Mouse (Mus musculus): Measurements from ENCODE around the gene Znrf4.

The Znrf4 gene

DNA sequence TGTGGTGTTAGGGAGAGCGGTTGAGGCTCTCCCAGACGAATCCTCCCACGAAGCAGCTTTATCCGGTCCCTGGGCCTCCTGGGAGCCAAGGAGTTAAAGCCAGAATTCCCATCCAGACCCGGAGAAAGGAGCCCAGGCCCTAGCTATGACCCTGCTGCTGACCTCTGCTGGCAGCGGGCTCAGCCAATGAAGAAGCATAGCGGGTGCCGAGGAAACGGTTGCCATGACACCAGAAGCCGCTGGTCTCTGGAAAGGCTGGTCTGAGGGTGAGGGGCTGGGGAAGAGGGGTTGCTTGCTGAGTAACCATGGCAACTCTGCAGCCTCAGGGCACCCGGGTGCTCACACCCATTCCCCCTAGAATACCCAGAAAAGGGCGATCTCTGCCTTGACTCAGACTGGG is 24.2 kb downstream of the Znrf4 start:
- DNase-seq (ENCODE audit: low spot score in 2 of 2) = no peak

DNA sequence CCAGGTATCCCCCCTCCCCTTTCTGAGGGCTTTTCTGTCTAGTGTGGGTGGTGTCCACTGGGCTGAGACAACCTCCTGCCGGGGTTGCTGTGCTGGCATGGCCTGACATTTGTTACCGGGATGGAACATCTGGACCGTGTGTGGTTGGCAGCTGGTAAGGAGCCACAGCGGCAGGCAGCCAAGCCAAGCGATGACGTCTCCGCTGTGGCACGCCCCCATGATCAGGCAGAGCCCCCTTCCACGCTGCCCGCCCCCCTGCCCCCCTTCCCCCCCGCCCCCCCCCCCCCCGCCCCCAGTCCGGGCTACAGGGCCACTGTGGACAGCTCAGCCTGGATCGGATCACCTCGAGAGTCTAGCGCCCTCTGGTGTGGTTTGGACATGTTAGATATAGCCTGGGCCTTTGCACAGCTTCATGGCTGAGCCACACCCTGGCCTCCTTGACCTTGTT is 24.8 kb downstream of the Znrf4 start:
- no peak for DNase-seq (ENCODE audit: low spot score in 2 of 2)

DNA sequence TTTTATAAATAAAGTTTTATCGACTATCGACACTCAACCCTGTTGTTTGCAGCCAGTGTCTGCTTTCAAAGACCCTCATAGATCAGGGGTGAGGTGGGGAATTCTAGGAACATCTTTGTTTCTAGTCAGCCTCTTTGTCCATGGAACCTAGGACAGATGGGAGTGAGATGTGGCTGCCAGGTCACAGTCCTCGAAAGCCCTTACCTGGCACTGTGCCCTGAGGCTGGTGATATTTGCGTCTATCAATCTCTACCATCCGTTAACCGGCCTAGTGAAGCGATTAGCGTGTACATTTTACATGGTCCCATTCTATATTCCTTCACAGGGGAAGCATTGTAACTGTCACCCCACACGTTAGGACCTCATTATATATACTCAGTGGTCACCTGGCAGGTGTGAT is 26.3 kb downstream of the Znrf4 start:
- no peak for DNase-seq (ENCODE audit: low spot score in 2 of 2)

DNA sequence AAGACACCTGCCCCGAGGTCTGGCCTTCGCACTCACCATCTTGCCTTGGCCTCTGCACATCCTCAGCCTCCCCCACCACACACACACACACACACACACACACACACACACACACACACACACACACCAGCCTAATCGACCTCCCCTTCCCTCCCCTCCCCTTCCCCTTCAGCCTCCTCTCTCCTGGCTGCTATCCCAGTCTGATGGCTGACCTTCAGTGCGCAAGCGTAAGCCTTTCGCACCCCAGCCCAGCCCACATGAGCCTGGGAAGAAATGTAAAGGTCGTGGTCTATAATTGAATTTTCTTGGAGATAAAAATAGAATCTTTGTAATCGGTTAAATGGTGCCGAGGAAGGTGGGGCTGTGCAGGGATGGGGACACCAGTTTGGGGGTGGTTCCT is 27.1 kb downstream of the Znrf4 start:
- no peak for DNase-seq (ENCODE audit: low spot score in 2 of 2)

DNA sequence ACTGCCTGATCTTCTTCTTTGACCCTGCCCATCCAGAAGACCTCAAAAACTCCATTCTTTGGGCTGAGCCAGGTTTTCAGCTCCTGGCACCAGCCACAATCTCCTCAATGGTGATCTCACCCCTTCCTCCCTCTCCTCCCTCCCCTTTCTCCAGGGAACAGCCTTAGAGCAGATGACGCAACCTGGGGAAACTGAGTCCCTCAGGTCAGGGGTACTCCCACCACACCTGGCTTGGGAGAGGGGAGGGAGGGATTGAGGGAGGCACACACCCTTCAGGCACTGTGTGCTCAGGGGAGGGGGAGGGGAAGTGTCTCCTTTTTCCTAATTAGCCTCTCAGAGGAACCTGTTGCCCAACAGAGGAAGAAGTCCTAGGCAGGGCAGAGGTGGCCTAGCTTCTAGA is 29.6 kb downstream of the Znrf4 start:
- DNase-seq (ENCODE audit: low spot score in 2 of 2) = no peak

DNA sequence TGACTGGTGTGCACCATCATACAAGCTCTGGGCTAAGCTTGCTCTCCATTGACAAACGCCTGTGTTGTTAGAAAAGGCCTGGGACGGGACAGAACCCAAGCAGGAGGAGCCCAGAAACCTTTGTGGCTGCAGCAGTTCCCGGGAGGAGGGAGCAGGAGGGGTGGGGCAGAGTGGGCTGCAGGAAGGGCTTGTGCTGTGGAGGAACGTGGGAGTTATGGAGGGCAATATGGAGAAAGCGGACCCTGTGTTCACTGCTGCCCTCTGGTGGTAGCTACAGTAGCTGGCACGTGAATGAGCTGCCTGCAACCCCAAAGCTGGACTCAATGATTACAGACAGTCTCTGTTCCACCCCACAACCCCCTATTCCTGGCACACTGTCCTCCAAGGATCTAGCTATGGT is 32.9 kb downstream of the Znrf4 start:
- peak in 1 of 2 experiments; percentile 75 for DNase-seq (ENCODE audit: low spot score in 2 of 2)

DNA sequence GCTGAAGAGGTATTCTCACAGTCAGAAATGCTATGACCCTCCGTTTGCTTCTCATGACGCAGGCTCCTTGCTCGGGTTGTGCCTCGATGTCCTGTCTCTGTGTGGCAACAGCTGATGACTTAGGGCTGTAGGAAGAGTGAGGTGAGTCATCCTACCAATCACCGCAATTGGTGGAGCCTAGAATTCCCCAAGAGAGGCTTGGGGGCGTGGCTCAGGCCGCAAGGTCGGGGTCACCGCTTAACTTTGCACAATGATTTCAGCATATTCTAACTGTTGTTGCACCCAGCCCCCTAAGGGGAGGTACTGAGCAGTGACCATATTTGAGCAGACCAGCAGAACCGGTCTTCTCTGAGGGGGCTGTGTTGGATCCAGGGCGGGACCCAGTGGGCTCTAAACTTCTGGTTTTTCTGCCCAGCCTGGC is 34.0 kb downstream of the Znrf4 start:
- no peak for DNase-seq (ENCODE audit: low spot score in 2 of 2)

DNA sequence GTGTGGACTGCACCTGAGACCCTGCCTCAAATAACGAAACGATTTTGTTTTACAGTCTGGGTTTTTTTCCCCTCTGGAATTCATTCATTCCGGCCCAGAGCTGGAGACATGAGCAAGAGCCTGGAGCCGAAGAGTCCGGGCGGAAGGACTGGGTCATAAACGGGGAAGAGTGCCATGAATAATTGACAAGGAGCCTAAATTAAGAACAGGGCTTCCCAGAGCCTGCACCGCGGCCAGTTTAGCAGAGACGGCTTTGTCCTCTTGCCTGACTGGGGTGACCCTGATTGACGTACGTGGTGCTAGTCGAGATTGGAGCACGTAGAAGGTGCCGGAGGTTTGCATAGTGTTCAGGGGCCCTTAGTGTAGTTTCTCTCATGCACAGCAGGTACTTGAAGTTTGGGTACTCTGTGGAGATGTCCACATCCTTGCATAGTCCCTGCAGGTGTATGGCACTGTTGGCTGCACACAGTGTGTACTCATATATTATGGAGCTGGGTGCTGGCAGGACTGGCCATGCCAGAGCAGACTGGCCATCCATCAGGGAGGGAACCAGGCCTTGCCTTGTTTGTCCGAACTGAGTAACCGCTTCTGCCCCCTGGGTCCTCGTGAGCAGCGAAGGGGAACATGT is 34.9 kb downstream of the Znrf4 start:
- DNase-seq (ENCODE audit: low spot score in 2 of 2) = no peak

DNA sequence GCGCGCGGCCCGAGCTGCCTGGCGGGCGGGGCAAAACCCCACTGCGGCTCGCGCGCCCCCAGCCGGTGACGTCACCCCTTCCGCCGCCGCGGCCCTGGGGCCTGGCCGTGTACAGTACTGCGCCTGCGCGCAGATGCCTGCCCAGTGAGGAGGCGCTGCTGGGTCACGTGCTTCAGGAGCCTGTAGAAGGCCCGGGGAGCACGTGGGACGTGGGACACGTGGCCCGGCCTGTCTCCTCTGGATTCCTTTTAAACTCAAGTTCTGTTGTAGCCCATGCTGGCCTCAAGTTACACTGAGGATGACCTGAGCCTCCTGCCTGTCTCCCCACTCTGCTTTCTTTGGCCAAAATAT is 35.9 kb downstream of the Znrf4 start, which contains the start of gene Ptprs:
Gene Ptprs (minus strand): TSS at position 82 of the 351 bp plus-strand sequence.
- DNase-seq (ENCODE audit: low spot score in 2 of 2) = peak; percentile 96 to 98

DNA sequence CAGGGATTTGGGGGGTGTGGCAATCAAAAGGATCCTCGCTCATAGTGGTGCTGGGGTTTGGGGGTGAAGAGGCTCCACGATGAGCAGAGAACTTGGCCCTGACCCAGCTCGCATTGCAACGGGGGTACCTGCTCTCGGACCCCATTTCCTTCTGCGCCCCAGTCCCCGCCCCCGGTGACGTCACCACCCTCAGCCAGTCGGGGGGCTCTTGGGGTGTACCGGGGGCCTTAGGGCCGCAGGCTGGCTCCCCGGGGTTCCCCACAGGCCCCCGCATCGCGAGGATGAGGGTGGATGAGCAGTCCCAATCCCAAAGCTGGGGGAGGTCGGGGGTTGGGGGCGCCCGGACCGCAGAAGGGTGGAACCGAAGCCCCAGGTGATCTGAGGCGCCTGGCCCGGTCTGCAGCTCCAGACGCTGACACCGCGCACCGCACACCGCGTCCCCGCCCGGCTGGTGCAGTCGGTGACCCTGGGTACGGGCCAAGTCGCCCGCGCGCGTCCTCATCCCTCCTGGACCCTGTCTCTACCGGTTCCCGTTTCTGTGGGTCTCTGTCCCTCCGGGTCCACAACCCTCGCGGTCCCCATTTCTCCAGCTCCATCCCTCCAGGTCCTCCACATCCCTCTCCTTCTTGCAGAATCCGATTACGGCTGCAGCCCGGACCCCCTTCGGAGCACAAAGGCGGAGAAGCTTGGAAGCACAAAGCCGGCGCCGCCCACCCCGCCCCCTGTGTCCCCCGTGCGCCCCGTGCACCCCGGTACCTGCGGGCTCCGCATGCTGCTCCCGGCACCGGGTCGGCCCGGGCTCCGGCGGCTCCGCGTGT is 36.4 kb downstream of the Znrf4 start:
- DNase-seq (ENCODE audit: low spot score in 2 of 2) = no peak

DNA sequence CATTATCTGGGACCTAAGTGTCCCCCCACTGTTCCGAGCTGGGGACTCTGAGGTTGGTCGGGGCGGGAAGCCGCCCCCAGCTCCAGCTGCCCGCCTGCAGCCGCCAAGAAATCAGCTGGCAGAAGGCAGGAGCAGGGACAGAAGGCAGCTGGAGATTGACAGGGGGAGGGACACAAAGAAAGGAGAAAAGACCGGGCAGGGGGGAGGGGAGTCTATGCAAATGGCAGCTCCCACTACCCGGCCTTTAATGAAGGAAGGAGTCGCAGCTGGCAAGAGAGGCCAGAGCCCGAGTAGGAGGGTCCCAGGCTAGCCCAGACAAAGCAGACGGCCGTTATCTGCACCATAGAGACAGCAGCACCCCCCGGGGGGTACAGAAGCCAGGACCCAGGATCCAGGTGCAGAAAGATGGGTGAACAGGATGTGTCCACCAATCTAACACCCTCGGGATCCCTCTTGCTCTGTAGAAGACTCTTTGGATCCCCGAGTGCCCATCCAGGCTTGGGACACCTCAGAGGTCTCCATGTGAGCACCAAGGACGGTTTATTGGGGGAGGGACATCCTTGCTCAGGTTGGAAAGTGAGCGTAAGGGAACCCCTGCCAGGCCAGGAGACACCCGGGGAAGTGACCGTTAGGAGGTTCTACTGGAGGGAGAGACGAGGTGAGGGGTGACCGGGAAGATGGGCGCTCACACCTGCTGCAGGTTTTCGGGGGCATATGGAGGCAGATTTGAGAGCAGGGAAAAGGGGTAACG is 37.2 kb downstream of the Znrf4 start:
- peak in 1 of 2 experiments; percentile 68 for DNase-seq (ENCODE audit: low spot score in 2 of 2)

DNA sequence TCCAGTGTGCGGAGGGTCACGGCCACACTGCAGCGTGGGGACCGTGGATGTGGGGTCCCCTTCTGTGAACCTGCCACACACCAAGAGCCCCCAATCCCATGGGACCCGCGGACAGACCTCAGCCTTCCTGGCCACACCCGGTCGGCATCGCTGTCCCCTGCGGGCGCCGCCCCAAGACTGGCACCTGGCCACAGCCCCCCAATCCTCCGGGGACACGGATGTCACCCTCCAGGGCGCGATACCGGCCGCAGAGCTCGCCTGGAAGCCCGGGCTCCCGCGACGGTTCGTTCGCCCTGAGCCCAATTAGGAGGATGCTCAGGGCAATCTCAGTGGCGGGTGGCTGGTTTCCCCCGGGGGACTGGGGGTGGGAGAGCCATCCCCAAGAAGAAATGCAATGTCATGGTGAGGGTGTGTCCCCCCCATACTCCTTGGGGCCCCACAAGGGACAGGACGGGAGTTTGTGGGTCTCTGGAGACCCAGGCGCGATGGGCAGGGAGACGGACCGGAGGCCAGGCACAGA is 37.9 kb downstream of the Znrf4 start:
- DNase-seq (ENCODE audit: low spot score in 2 of 2) = no peak

DNA sequence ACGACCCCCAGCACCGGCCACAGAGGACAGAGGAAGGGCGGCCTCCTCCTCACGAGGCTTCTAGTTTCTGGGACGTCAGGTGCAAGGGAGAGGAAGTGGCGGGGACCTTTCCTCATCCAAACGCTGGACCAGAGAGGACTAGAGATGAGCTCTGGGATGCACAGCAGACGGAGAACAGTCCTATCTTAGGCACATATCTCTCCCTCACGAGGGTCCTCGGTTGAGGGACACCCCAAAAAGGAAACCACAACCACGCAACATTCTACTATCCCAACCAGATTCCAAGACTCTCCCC is 38.7 kb downstream of the Znrf4 start:
- no peak for DNase-seq (ENCODE audit: low spot score in 2 of 2)

DNA sequence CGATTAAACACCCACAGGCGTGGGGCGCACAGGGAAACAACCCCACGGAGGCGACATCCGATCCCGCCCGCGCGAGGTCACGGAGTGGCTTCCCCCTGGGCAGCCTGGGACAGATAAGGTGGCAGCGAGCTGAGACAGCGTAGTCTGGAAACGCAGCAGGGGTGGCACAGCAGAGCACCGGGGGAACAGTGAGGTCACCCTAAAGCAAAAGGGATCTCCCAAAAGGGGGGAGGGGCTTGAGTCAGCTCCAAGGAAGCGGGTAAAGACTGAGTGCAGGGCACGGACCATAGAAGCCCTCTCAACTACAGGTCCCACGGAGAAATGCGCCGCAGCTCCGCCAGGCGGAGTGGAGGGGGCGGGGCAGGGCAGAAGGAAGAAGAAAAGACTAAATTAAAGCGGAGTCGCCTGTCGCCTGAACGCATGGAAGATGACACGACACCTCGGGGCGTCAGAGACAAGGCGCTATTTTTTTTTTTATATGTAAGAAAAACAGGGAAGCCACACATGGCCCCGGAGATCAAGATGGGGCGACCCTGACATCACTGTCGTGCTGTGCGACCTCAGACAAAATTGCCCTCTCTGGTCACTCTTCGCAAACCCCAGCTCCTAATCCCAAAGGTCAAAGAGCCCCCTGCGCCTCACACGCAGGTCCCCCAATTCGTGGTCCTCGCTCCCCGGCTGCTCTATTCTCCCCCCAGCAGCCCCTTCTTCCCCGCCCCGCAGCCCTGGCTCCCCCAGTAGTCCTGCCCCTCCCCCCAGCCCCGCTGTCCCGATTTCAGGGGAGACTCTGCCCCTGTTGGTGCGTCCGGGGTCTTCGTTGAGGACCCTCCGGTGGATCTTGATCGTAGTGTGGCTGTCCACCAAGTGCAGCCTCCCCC is 39.3 kb downstream of the Znrf4 start:
- peak in 1 of 2 experiments; percentile 65 for DNase-seq (ENCODE audit: low spot score in 2 of 2)

DNA sequence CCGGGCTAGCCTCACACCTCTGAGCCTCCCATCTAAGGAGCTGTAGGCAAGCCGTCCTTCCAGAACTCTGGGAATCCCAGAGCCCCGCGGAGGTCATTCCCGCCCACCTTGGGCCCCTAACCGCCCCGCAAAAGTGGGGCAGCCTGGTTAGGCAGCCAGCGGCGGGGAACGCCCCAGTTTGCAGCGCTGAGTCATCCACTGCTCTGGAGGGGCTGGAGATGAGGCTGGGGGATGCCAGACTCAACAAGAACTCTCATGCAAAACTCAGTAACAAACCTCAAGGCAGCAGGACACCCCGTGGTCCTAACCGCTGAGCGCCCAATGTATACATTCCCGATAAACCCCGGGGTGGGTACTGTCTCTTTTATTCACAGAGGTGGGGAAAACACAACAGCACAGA is 40.1 kb downstream of the Znrf4 start:
- no peak for DNase-seq (ENCODE audit: low spot score in 2 of 2)

DNA sequence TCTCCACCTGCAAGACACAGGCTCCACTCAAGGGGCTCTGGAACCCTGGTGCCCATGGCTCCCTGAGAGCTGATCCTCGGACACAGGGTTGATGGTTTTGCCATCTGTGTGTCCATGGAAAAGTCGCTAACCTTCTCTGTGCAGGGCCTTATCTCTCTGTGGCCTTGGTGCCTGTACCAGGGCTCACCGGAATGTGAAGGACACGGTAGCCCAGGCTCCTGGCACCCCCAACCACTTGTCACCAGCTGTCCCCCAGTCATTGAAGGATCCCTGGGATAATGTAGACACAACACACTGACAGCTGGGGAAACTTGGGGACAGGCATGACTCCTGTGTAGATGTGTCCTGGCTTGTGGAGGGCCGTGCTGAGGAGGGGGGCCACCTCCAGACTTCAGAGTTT is 41.1 kb downstream of the Znrf4 start:
- no peak for DNase-seq (ENCODE audit: low spot score in 2 of 2)

DNA sequence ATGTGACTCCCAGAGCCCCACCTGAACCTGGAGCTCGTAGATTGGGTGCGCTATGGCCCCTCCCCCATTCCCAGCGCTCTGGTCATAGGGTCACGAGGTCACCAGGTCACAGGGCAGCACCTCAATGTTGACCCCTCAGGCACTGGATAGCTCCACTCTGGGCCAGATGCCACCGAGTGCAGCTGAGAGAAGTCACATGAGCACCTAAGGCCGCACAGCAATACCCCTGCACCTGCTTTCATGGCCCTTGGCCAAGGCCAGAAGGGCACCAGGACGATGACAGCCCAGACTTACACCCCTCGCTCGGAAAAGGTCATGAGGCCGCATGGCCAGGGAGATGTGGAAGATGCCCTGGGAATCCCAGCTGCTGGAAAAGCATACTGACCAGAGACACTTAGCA is 41.7 kb downstream of the Znrf4 start:
- no peak for DNase-seq (ENCODE audit: low spot score in 2 of 2)

DNA sequence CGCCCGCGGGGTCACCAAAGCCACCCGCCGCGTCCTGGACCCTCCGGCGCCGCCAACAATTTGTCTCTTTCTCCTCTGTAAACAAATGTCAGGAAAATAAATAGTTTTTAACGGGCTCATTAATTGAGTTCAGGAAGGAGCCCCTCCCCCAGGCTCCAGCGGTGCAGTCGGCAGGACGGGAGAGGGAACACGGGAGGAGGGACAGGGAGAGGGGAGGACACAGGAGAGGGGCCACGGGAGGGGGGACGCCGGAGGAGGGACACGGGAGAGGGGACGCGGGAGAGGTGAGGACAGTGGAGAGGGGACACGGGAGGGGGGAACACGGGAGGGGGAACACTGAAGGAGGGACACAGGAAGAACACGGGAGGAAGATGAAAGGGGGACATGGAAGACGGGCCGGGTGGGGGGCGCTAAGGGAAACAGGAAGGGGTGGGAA is 42.2 kb downstream of the Znrf4 start:
- DNase-seq (ENCODE audit: low spot score in 2 of 2) = no peak

DNA sequence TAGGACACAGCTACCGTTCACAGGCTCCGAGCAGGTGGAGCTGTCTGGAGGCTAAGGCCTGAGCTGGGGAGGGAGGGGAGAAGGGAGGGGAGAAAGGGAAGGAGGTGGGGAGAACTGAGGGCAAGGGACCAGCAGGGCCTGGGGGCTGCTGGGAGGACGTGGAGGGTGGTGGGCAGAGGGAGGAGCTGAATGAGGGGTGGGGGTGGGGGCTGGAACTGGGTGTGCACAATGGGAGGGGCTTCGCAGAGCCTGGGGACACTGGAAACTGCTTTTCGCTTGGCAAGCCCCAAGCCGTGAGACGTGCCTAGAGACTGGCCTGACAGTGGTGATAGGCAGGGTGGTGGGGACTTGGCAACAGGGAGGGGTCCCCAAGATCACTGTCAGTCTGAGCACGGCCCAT is 43.0 kb downstream of the Znrf4 start:
- DNase-seq (ENCODE audit: low spot score in 2 of 2) = no peak

DNA sequence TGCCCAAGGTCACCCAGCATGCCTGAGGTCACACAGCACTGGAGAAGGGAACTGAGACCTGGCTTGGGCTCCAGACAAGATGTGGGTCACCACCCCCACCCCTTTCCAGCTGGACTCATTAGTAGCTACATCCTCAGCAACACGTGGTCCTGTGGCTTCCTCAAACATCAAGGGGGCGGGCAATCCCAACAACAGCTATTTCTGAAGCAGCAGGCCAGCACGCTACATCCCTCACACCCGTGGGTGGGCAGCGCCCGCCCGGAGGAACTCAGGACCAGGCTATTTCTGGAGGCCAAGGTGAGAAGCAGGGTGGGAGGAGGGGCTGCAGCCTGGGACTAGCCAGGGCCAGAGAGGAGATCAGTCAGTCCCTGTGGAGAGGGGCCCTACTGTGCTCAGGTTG is 43.4 kb downstream of the Znrf4 start:
- peak in 1 of 2 experiments; percentile 68 for DNase-seq (ENCODE audit: low spot score in 2 of 2)

DNA sequence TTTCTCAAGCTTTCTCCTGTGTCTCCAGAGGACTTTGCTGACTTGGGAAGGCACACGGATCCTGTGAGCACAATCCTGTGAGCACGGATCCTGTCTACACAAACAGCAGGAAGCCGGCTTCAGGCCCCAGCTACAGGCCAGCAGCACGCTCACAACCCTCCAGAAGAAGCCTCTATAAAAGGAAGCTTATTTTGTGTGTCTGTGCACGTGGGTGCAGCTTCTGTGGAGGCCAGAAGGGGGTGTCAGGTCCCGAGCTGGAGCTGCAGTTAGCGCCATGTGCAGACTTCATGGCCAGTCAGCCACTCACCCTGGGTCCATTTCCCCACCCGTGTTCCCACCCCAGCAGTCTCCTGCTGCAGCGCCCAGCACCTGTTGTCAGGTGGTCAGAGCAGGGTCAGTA is 43.9 kb downstream of the Znrf4 start:
- no peak for DNase-seq (ENCODE audit: low spot score in 2 of 2)

DNA sequence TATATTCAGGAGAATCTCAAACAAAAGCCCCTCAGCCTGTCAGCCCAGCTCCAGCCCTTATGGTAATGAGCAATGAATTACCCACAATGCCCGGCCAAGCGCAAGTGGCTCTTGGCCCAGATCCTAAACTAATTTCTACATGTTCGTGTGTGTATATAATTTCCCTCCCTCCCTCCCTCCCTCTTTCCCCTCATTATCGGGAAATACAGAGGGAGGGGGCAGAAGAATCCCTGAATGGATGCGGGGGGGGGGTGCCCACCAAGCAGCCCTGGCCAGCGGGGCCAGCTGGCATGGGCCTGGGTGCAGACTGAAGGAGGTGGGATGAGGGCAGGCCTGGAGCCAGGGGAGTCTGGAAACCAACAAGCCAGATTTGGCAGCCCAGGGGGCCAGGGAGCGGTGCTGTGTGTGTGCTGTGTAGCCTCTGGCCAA is 44.8 kb downstream of the Znrf4 start:
- DNase-seq (ENCODE audit: low spot score in 2 of 2) = no peak
